Mouse (Mus musculus): ENCODE results near the gene Pard3b.

GRCm38 (mm10) chr1:62648591-62648990 lies 1010.0 kb downstream of the Pard3b start:
- no peak for TF ChIP-seq ETS1 (conservative IDR thresholded peaks at IDR 0.05; ENCODE audit: low read depth, low read length)
- no peak for TF ChIP-seq CTCF (conservative IDR thresholded peaks at IDR 0.05 in 1 of 2, IDR thresholded peaks at IDR 0.05 in 1 of 2; ENCODE audit: low read depth in 2 of 2, low read length in 2 of 2)
- no peak for TF ChIP-seq NELFE (IDR thresholded peaks at IDR 0.05; ENCODE audit: low read depth, low read length)
- TF ChIP-seq BHLHE40 (IDR thresholded peaks at IDR 0.05; ENCODE audit: low read depth, low read length): no peak
- TF ChIP-seq NRF1 (IDR thresholded peaks at IDR 0.05; ENCODE audit: low read depth, low read length): no peak
- TF ChIP-seq RAD21 (IDR thresholded peaks at IDR 0.05; ENCODE audit: low read depth, low read length): no peak
- no peak for TF ChIP-seq POLR2AphosphoS2 (IDR thresholded peaks at IDR 0.05; ENCODE audit: low read depth, low read length)
- TF ChIP-seq SMC3 (IDR thresholded peaks at IDR 0.05; ENCODE audit: low read depth, low read length): no peak
- TF ChIP-seq TCF12 (IDR thresholded peaks at IDR 0.05; ENCODE audit: low read depth, low read length): no peak
- no peak for TF ChIP-seq EP300 (IDR thresholded peaks at IDR 0.05; ENCODE audit: low read length)
- no peak for TF ChIP-seq POLR2A (IDR thresholded peaks at IDR 0.05; ENCODE audit: low read depth, low read length)
- no peak for TF ChIP-seq MAZ (IDR thresholded peaks at IDR 0.05; ENCODE audit: low read depth, low read length)
- no peak for TF ChIP-seq CHD2 (IDR thresholded peaks at IDR 0.05; ENCODE audit: low read length)
- TF ChIP-seq E2F4 (IDR thresholded peaks at IDR 0.05; ENCODE audit: insufficient replicate concordance, low read depth, low read length): no peak
